Mouse (Mus musculus): ENCODE results near the gene Rprd2.
A peak's percentile ranks its signal among the peaks of the same experiment; 100 is the strongest.
"Not testable (repeated sequence)": the region's sequence is repeated elsewhere in the genome, so short reads cannot be mapped to it uniquely, and the experiment has no call there.

Gene Rprd2

DNA sequence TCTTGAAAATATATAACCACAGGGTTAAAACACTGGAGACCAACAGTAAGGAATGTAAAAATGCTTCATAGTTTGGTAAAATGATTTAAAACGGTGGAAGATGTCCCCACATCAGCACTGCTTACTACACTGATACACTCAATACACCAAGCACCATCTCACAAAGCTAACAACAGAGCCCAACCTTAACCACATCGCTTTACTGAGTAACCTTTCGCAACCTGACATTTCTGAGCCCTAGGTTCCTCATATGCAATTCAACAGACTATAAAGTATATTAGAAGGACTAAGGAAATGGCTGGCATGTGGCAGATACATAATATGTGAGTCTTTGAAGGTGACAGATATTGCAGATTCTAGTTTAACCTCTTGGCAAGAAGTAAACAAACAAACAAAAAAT is 2.0 kb downstream of the Rprd2 start:
- DNase-seq = no peak

DNA sequence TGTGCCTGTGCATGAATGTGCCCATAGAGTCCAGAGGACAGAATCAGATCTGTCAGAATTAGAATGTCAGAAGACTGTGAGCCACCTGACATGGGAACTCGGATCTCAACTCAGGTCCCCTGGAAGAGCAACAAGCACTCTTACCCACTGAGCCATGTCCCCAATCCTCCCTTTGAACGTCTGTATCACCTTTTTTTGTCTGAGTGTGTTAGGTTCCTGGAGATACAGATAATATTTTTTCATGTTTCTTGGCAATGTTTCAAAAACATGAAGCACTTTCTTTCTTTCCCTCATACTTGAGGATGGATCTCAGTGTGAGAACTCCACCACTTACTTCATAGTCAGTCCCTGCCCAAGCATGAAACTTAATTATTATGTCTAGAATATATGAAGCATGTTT is 10.3 kb downstream of the Rprd2 start:
- DNase-seq = no peak

GRCm38 (mm10) chr3:95807630-95808029 is 11.0 kb downstream of the Rprd2 start:
- DNase-seq = not testable (repeated sequence)

- no peak for DNase-seq
Observed at GRCm38 (mm10) chr3:95806677-95807076, 12.0 kb downstream of the Rprd2 start.

- DNase-seq = no peak
Observed at GRCm38 (mm10) chr3:95803851-95804250, 14.8 kb downstream of the Rprd2 start.

DNA sequence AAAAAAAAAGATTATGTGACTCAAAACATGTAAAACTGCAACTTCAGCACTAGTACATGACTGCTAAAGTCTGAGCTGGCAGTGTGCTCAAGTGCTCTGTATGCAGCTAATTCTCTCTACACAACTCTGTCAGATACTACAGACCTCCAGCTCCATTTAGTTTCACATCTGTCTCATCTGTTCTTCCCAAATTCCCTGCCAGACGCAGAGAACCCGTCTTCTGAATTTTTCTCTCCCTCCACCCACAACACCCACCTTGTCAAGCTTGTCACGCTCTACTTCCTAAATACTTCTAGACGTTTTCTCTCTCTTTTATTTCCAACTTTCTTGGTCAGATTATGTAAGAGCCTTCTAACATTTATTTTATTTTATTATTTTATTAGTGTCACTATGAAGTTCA is 19.9 kb downstream of the Rprd2 start:
- DNase-seq = no peak

DNA sequence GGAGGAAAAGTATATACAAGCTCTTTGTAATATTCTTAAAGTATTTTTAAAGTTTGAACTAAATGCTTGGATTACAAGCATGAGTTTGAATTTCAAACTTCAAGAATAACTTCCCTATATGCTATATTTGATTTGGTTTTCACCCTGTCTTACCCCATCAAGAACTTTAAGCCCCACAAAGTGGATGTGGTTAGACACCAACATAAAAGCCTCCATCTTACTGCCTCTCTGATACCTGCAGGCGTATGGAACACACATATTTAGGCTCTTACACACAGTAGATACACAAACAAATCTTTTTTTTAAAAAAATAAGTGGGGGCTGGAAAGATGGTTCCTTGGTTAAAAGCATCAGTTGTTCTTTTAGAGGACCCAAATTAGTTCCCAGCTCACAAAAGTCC is 24.4 kb downstream of the Rprd2 start:
- no peak for DNase-seq

DNA sequence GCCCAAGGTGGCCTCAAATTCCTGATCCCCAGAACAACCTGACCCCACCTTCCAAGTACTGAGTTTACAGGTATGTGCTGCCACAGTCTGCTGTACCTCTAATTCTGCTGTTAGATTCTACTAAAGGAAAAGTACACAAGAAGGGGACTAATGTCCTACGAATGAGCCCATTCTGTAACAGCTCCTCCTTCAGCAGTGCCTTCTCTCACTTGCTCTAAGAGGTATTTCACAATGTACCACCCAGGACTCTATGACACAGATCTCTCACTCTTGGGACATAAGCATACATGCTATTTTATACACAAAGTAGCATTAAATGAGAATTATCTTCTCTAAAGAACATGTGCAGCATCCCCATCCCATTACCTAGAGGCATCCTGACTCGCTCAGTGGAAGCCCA is 25.0 kb downstream of the Rprd2 start:
- DNase-seq = no peak

DNA sequence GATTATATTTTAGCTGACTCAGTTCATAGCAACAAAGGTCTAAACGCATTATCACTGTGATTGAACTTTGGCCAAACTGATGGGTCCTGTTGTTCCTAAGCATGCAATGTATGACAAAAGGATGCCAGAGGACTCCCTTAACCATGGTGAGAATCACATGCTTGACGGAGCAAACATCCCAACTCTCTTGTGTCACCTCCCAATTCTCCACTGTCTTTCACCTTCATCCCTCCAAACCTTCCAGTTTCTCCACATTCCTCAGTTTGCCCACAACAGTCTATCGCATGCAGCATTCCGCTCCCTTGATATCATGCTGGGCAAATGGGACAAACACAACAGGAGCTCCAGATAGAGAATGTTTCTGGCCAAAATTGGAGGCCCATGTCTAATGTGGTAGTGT is 33.2 kb downstream of the Rprd2 start:
- DNase-seq = no peak

GRCm38 (mm10) chr3:95771985-95772384 is 46.7 kb downstream of the Rprd2 start:
- peak in 1 of 2 experiments; percentile 50 for DNase-seq

DNA sequence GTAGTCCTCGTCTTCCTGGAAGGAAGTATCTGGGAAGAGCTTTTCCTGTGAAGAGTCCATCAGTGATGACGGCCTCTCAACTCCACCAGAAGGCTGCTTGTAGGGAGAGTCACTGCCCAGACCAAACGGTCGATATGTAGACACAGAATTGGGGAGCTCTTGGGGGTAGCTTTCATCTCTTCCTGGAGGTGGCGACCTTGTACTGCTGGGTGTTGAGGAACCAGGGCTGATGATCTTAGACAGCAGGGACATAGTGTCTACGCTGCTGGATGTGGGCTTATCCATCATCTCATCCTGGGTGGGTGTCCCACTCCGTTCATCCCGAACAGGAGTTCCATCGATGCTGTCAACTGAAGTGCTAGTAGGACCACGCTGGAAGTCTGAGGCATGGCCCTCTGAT is 53.1 kb downstream of the Rprd2 start:
- no peak for DNase-seq

GRCm38 (mm10) chr3:95763811-95764210 is 54.9 kb downstream of the Rprd2 start:
- no peak for DNase-seq

GRCm38 (mm10) chr3:95762961-95763360 is 55.7 kb downstream of the Rprd2 start:
- DNase-seq = no peak

GRCm38 (mm10) chr3:95761771-95762170 is 56.9 kb downstream of the Rprd2 start:
- no peak for DNase-seq

DNA sequence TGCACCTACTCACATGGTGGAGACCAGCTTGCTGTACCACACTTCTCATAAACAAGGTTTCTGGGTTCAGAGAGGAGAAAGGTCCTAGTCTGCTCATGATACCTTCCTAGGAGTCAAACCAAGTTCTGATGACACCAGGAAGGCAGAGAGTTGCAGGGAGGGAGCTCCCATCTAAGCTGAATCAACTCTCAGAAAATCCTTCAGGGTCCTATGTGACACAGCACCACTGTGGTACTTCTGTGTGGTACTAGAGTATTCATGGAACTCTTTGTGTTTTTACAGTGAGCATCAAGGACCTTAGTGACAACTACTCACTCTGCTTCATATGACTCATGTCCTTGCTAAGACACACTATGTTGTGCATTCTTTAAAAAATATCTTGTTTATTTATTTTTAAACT is 58.0 kb downstream of the Rprd2 start:
- no peak for DNase-seq

GRCm38 (mm10) chr3:95760106-95760505 is 58.6 kb downstream of the Rprd2 start, which contains the start of gene Tars2:
Gene Tars2, minus strand, starts transcription at chr3:95760206.
- DNase-seq = no peak

DNA sequence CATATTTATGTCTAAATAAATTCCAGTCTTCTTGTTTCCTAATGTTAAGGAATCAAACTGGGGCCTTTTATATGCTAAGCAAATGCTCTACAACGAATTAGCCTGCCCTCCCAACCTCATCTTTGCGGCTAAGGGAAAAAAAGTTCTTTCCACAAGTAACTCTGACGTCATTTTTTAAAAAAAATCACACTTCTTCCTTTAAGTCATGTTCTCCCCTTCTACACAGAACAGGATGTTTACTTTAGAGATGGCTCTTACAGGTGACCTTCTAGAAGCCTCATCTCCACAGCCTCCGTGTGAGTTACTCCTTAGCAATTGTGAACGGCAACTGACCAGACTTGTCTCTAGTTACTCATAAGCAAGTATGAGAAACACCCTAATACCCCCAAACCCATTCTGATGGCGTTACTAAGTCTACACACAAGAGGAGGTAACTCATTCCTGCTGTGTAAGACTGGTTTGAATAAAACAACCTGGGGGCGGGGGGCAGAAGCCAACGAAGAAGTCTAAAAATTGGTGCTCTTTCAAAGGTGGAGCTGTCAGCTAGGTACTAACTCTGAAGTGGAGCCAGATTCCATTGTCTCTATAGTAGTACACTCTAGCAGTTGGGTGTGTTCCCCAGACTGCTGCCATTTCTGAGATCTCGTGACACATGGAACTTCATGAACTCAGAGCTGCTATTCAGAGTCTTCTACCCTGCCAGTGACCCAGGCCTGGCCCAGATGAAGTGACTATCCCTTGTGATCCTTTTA is 60.0 kb downstream of the Rprd2 start:
- DNase-seq = no peak

DNA sequence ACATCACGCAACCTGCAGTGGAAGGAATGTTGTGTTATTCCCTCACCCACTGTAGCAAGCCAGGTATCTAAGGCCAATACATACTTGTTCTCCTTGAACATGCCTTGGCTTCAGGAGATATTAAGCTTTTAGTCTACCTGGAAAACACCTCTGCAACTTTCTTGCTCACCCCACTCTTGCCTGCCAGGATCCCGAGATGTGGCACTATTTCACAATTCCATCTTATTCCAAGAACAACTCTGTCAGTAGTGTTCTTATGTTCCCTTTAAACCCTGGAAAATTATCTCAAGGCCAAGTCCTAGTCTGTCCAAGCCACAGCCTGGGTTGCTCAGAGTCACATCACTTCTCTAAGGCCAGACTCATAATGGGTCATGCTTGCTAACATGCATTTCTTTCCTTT is 61.9 kb downstream of the Rprd2 start:
- DNase-seq = no peak

GRCm38 (mm10) chr3:95754345-95755206 is 64.1 kb downstream of the Rprd2 start:
- DNase-seq = peak; percentile 96

- DNase-seq = no peak
Observed at GRCm38 (mm10) chr3:95752935-95753334, 65.7 kb downstream of the Rprd2 start.

GRCm38 (mm10) chr3:95740406-95740805 is 78.3 kb downstream of the Rprd2 start:
- peak; percentile 74 to 80 for DNase-seq

GRCm38 (mm10) chr3:95739353-95740104 is 79.1 kb downstream of the Rprd2 start, which contains the start of gene Ecm1:
Gene Ecm1, minus strand, starts transcription at chr3:95739569.
- DNase-seq = peak; percentile 68 to 75

DNA sequence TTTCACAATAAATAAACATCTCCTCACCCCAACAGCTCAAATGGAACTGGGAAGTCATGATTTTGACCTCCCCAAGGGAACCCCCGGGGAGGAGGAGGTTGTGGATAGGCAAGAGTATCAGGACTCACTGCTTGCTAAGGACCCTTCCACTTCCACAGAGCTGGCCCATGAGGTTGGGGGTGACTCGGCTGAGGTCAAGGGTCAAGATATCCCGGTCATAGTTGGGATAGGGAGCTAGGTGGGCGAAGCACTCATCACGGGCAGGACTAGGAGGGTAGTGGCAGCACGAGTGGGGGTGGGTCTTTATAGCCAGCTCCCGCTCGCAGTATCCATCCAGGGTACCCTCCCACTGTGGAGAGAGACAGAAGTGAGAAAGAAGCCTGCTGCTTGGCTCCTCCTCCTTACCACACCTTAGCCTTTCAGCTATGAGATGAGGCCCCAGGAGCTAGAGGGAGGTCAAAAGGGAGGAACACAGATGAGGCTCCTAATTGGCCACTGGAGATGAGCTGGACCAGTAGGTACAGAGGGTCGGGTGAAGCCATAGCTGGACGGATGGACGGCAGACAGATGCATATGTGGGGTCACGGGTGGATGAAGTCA is 83.5 kb downstream of the Rprd2 start:
- no peak for DNase-seq

All from kidney, postnatal 25 days (tissue).